Mouse (Mus musculus): ENCODE results near the gene Plscr2.

The Plscr2 gene

GRCm38 (mm10) chr9:92338954-92339353 lies 63.6 kb downstream of the Plscr2 start:
- DNase-seq (ENCODE audit: low spot score): no peak

Data from adipocyte (in vitro differentiated cells).